Mouse (Mus musculus): ENCODE measurements at regions not wholly inside any gene's neighbourhood (a gene's known extent, or its start where the extent isn't known, plus 50 kb on each side); places are given as distances from the start of the nearest gene placed in this dataset.

DNA sequence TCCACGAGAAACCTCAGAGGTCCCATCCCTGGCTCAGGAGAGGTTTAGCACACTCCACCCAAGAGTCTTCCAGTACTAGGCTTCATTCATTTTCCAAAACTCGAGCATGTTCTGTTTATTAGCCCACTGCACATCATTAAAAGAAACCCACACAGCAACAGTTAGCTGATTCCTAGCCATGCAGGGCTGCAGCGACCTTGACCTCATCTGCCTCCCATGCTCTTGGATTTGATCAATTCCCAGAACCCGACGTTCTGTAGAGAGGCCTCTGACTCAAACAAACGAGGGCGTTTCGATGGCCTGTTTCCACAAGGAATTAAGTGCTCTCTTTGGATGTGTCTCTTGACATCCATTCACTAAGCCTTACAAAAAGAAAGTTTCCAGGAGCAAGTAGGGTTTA lies 294.9 kb downstream of the Lyplal1 start:
- TF ChIP-seq GATA1 (IDR thresholded peaks at IDR 0.05; ENCODE audit: borderline replicate concordance, low read length) (no peak), FLI1 (IDR thresholded peaks at IDR 0.05; ENCODE audit: low read length) (no peak)

Measured in megakaryocyte, embryonic 14.5 days (primary cell).